Mouse (Mus musculus) adrenal gland, adult 8-10 months (tissue): ENCODE data around the gene Gls. TPM values are rescaled to one million over a fixed set of nuclear protein-coding genes. Genes with fewer than 3 reads are reported as not detected.

Source experiments
- DNase-seq: peaks from one replicate; pipeline ENCODE4 v3.0.0; 2022
- total RNA-seq, 4 experiments: library from RNA; stranded (reverse); gene quantifications; 2 replicates each; pipeline ENCODE4 v1.2.4; 2022

Gls gene
- total RNA-seq, 4 experiments from 2014 or later, result 106 to 141 (median 122) TPM

- DNase-seq, result no peak
Observed at GRCm38 (mm10) chr1:52242270-52242669, 9.2 kb upstream of the Gls start.

- DNase-seq, result no peak
Observed at GRCm38 (mm10) chr1:52232766-52233140, 279 bp downstream of the Gls start.

DNA sequence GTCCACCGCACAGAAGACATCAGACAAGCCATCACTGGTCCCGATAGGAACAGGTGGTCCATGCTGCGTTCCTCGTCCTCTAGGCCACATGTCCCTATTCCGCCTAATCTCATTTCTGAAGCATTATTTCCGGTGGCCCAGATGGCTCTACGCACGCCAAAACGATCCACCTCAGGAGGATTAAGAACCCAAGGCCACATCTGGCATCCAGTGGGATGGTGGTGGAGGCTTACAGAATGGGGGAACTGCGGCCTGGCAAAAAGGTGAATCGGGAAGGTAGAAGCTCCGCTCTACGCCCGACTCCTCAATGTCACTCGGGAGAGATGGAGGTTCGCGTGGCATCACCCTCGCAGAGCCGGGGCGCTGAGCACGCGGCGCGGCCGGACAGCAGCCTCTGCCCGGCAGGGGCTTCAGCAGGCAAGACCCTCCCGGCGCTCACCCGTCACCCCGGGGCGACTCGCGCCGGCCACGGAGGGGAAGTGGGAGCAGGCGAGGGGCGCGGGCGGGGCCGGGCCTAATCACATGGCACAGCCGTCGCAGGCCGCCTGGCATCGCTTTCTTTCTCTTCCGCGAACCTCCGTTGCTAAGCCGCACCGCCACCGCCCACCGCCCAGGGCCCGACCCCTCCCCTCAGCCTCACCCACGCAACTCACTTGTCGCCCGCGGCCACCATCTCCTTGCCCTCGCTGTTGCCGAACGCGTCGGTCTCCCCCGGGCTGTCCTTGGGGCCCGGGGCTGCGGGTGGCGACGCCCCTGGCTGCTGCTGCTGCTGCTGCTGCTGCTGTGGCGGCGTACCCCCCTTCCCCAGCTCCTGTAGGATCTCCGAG lies 880 bp downstream of the Gls start:
- DNase-seq, result peak; percentile 41

DNA sequence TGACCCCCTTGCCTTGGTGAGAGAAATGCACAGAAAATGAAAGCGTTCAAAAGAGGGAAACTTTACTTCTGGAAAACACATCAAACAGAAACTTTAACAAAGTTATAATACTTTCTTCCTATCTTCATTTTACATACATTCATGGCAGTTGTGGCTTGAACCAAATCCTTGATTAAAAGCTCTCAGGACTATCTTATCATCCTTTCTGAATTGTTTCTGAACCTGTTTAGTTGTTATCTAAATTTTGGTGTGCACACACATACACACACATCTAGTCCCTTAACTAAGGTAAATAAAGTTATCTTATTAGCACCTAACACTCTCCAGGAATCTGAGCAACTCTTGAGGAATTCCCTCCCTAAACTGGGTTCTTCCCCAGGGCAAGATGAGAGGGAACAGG lies 2.6 kb downstream of the Gls start:
- no peak for DNase-seq

GRCm38 (mm10) chr1:52228178-52228577 lies 4.9 kb downstream of the Gls start:
- DNase-seq, result no peak

GRCm38 (mm10) chr1:52226416-52226815 lies 6.6 kb downstream of the Gls start:
- no peak for DNase-seq

DNA sequence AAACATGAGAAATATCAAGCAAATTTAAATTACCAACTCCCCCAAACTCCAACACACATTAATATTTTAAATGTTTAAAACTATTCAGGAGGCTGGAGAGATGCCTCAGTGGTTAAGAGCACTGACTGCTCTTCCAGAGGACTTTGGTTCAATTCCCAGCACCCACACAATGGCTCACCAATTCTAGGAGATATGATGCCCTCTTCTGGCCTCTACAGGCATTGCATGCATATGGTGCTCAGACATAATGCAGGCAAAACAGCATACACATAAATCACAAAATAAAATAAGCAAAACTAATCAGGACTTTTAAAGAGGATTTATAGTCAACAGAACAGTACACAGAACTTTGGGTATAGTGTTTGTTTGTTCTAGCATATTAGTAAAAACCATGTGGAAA lies 16.3 kb downstream of the Gls start:
- no peak for DNase-seq

GRCm38 (mm10) chr1:52182992-52183391 lies 50.0 kb downstream of the Gls start:
- DNase-seq, result no peak

- DNase-seq, result no peak
Observed at GRCm38 (mm10) chr1:52181994-52182393, 51.0 kb downstream of the Gls start.

GRCm38 (mm10) chr1:52179939-52180568 lies 53.0 kb downstream of the Gls start:
- DNase-seq, result no peak

DNA sequence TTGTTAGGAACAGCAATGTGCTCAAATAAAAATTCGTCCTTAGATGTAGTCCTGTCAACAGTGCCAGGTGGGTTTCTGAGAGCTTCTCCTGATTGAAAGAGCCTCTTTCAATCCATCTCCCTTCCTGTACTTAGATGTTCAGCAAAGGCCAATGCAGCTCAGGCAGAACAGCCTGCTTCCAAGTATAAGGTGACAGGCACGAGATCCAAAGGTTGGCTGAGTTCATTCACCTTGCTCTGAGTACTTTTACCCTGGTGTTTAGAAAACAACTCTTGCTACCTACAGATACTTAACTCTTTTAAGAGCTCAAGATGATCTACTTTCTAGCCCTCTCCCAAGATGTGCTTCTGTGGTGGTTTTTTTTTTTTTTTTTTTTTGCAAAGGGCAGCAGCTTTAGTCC lies 56.0 kb downstream of the Gls start:
- DNase-seq, result no peak

GRCm38 (mm10) chr1:52175983-52176382 lies 57.0 kb downstream of the Gls start:
- DNase-seq, result no peak

DNA sequence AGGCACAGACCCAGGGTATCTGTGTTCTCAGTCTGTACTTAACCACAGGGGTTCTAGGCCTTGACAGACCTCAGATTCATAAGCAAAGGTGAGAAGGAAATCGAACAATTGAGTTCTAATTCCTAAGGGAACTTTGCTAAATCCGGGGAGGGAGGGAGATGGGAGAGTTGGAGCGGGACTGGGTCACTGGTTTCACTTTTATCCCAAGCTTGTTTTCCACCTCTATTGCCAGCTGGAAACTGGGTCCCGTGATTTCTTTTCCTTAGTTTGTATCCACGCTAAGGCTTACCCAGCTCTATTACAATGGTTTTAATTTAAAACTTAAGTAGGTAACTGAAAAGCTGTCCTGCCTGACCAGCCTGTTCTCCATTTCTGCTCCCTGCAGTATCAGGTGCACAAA lies 57.7 kb downstream of the Gls start:
- no peak for DNase-seq

GRCm38 (mm10) chr1:52171271-52171670 lies 61.8 kb downstream of the Gls start:
- no peak for DNase-seq

GRCm38 (mm10) chr1:52170747-52171146 lies 62.3 kb downstream of the Gls start:
- DNase-seq, result no peak

- DNase-seq, result no peak
Observed at GRCm38 (mm10) chr1:52170057-52170456, 63.0 kb downstream of the Gls start.

GRCm38 (mm10) chr1:52166652-52167220 lies 66.3 kb downstream of the Gls start:
- no peak for DNase-seq

DNA sequence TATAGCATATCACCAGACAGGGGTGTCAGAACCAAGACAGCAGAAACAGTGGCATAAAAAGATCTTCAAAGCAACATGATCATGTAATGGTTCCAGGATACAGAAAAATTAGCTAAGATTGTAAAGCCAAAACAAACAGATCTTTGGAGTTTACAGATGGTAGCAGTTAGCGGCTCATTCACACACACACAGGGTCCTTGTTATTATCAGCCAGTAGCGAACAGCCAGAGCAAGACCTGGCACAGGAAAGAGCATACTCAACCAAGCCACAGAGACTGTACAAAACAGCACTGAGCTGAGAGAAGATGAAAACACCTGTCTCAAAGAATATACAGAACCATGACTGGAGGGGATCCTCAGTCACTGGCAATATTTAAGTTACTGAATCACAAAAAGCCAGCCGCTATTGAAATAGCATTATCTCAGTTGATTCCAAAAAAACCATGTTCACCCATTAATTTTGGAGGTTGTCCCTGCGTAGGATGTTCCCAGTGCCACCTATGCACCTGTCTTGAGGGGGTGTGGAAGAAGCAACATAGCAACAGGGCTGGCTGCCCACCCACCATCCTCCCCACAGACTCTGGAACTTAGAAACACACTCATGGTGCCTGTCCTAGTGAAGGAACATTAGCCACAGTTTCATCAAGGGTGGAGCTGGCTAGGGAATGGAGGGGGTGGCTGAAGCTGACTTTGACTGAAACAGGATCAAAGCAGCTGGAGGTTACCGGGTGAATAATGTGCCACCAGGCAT lies 69.2 kb downstream of the Gls start:
- no peak for DNase-seq

- DNase-seq, result no peak
Observed at GRCm38 (mm10) chr1:52161151-52161550, 71.9 kb downstream of the Gls start.

- DNase-seq, result peak; percentile 66
Observed at GRCm38 (mm10) chr1:52158490-52159381, 74.3 kb downstream of the Gls start.

DNA sequence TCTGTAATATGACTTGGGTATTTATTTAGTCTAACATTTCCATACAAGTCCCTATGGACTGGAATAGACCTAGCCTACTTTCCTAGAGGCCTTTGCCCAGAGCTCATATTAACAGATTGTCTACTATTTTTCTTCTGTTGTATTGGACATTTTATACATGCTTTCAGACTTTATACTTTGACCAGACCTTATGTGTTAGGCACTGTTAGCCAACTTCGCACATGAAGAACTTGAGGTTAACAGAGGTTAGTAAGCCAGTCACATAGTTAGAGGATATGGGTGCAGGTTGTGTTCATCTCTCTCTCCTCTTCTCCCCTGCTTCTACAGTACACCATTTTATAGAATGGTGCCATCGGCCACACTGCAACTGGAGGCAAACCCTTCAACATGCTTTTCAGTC lies 75.0 kb downstream of the Gls start:
- DNase-seq, result no peak

- peak; percentile 57 for DNase-seq
Observed at GRCm38 (mm10) chr1:52156351-52156750, 76.7 kb downstream of the Gls start.
